Mouse (Mus musculus) kidney, embryonic 16.5 days (tissue): ENCODE results near the gene Glyctk. TPM values are rescaled to one million over a fixed set of nuclear protein-coding genes. Genes with fewer than 3 reads are reported as not detected.

ENCODE experiments used
- microRNA counts: library from miRNA; unstranded; fragments of <30 nt; microRNA quantifications from one replicate; lab custom pipeline; 2016
- microRNA-seq: library from miRNA; unstranded; fragments of <30 nt; microRNA quantifications from one replicate; pipeline ENCODE4, GENCODE M21; 2016
- polyA plus RNA-seq: library from polyadenylated mRNA; unstranded; fragments of >200 nt; fragmentation: Nextera tagmentation; extraction: Ambion mirVana; gene quantifications from 2 replicates; pipeline ENCODE4 v1.2.1, GENCODE M21; 2015

Glyctk gene
- polyA plus RNA-seq, 1 experiment from 2014 or later: 17.1 TPM

MicroRNAs within 50 kb of the gene (microRNA counts, 519-probe panel; counts per million panel counts)
- 5,316 counts per million, percentile 98 among the panel's probes with 10 or more counts for microRNA mmu-let-7g (lab: Ali Mortazavi, UCI)

Small RNA genes within 50 kb of the gene (microRNA-seq; reads per million reads assigned to microRNA genes)
- 3.0 reads per million, percentile 14 among the genes with 10 or more reads in this experiment for gene Mir135a-1
- 62,974 reads per million, percentile 99 among the genes with 10 or more reads in this experiment for gene Mirlet7g

Other genes with a start within 250 kb of the Glyctk start
- 0.41 TPM in 2 replicates for gene Col6a5, start 197.5 kb downstream of the Glyctk start, polyA plus RNA-seq
- 0.48 and 0.75 TPM in 2 replicates for gene Col6a4, start 61.4 kb downstream of the Glyctk start, polyA plus RNA-seq
- gene Wdr82, start 12.8 kb upstream of the Glyctk start, polyA plus RNA-seq: 20.7 and 20.8 TPM in 2 replicates
- 56.8 and 58.8 TPM in 2 replicates for gene Ppm1m, start 41.6 kb upstream of the Glyctk start, polyA plus RNA-seq
- 72.7 and 75.5 TPM in 2 replicates for gene Twf2, start 45.0 kb upstream of the Glyctk start, polyA plus RNA-seq
- 0.07 TPM in 1 of 2 replicates, not detected in the other for gene Tlr9, start 64.5 kb upstream of the Glyctk start, polyA plus RNA-seq
- gene Alas1, start 90.5 kb upstream of the Glyctk start, polyA plus RNA-seq: 122 and 128 TPM in 2 replicates
- 28.4 and 29.2 TPM in 2 replicates for gene Poc1a, start 122.9 kb upstream of the Glyctk start, polyA plus RNA-seq
- gene Dusp7, start 210.5 kb upstream of the Glyctk start, polyA plus RNA-seq: 13.6 and 13.7 TPM in 2 replicates